Mouse (Mus musculus) midbrain, embryonic 10.5 days (tissue): Measurements from ENCODE around the gene Snx21. TPM values are rescaled to one million over a fixed set of nuclear protein-coding genes. Genes with fewer than 3 reads are reported as not detected.
A peak's percentile ranks its signal among the peaks of the same experiment; 100 is the strongest.

Experiments
- DNase-seq: peaks from one replicate; pipeline ENCODE4 v3.0.0-alpha.2; 2017; ENCODE audit warnings: low spot score
- H3K27ac ChIP-seq: fragments of 300-500 bp; sonication (generic); replicated peaks from 2 replicates; pipeline ENCODE4 v1.5.1; 2016; ENCODE audit warnings: mild to moderate bottlenecking
- H3K27me3 ChIP-seq: fragments of 300-500 bp; sonication (generic); 2 replicates; pipeline ENCODE4 v1.6.1; 2016; ENCODE audit warnings: low read depth, mild to moderate bottlenecking; ENCODE audit not compliant: poor library complexity, severe bottlenecking
- H3K36me3 ChIP-seq: fragments of 300-500 bp; sonication (generic); 2 replicates; pipeline ENCODE4 v1.6.1; 2016; ENCODE audit warnings: mild to moderate bottlenecking, moderate library complexity
- H3K4me1 ChIP-seq: fragments of 300-500 bp; sonication (generic); 2 replicates; pipeline ENCODE4 v1.6.1; 2016
- H3K4me3 ChIP-seq: fragments of 300-500 bp; sonication (generic); 2 replicates; pipeline ENCODE4 v1.5.1; 2016; ENCODE audit warnings: mild to moderate bottlenecking, moderate library complexity
- H3K9me3 ChIP-seq: fragments of 300-500 bp; sonication (generic); replicated peaks from 2 replicates; pipeline ENCODE4 v1.6.1; 2016; ENCODE audit warnings: mild to moderate bottlenecking
- WGBS: fragments of 180-500 bp; shearing (Covaris S2); methylation state at CpG from one replicate; pipeline ENCODE4 v1.1.7; 2016; 5-methylcytosine and 5-hydroxymethylcytosine counted together
- polyA plus RNA-seq: library from polyadenylated mRNA; unstranded; fragments of >200 nt; fragmentation: Nextera tagmentation; extraction: Ambion mirVana; gene quantifications from 2 replicates; pipeline ENCODE4 v1.2.1, GENCODE M21; 2016

Snx21 gene
- polyA plus RNA-seq, 1 experiment from 2014 or later: 12.3 TPM

DNA sequence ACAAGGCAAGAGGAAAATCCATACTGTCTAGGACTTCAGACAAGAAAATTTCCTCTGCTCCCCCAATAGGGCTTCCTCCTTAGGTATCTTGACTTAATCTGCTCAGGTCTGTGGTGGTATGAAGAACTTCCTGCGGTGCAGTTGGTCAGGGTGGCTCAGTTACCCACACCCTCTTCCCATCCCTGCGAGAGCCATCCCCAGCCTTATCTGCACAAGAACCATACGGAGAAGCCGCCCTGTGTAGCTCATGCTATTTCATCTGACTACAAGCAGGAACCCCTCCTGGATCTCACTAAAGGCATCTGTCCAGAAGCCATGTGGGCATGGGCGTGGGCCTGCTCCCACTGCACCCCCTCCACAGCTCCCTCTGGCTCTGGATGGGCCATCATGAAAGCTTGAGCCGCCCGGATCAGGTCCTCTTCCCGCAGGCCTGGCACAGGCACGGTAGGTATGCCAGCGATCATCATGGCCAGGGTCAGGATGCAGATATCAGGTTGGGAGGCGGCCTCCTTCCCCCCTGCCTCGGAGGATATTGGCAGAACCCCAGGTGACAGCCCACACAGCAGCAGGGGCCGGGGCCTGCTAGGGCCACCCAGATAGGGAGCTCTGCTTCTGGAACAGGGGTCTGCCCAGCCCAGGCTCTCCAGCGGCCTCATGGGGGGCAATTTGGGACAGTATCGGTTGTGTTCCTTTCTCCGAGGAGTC, 41.7 kb downstream of the Snx21 start:
- Histone ChIP-seq H3K4me3 (no peak overlapping the region), H3K27me3 (no peaks in the 10 kb centered on the region), H3K9me3 (no peaks in the 10 kb centered on the region), H3K36me3 (peaks cover 48% of the 10 kb centered on the region), H3K27ac (no peak overlapping the region), H3K4me1 (peaks cover 16% of the 10 kb centered on the region)
- DNase-seq: no peak
- 91% methylated on average over 16 of the region's 16 CpGs for WGBS

DNA sequence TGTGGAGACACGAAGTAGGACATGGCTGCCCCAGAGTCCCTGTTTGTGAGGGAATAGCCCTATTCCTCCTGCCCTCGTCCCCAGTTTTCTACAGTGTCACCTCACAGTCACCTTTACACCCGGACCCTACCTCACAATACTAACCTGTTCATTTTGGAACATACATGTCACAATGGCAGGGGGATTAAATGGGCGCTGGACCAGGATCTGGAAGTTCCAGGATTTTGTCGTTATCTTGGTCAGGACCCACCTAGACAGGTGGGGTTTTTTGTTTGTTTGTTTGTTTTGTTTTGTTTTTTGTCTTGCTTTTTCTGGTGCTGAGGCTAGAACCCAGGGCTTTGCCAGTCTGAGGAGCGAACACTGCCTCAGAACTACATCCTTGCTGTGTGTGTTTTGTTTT, 42.8 kb downstream of the Snx21 start, which contains the start of gene Spata25:
Gene Spata25, minus strand, starts transcription at position 101 of the 400 bp plus-strand sequence.
- H3K4me3 ChIP-seq: no peak within 1 kb of the TSS
- 93% methylated on average over 6 of the region's 6 CpGs for WGBS
- no peak for DNase-seq
- peaks cover 48% of the 10 kb centered on the region for H3K36me3 ChIP-seq
- no peaks in the 10 kb centered on the region for H3K9me3 ChIP-seq
- no peaks in the 10 kb centered on the region for H3K27me3 ChIP-seq
- H3K4me1 ChIP-seq: peaks cover 20% of the 10 kb centered on the region
- H3K27ac ChIP-seq: no peak within 1 kb of the TSS

DNA sequence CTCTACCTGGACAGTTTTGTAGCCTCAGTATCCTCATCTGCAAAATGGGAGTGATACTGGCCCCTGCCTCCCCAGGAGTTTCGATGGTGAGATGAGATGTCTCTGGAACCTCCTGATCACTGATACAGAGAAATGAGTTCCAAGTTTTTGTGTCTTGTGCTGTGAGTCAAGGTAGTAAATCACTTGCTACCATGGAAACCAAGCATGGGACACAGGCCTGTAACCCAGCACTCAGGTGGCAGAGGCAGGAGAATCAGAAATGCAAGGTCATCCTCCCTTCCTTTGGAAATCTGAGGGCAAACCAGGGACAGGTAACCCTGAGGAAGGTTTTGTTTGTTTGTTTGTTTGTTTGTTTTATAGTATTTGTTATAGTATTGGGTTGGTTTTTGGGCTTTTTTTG, 43.5 kb downstream of the Snx21 start:
- Histone ChIP-seq H3K36me3 (peaks cover 48% of the 10 kb centered on the region), H3K9me3 (no peaks in the 10 kb centered on the region), H3K27ac (no peak overlapping the region), H3K27me3 (no peaks in the 10 kb centered on the region), H3K4me3 (no peak overlapping the region), H3K4me1 (peaks cover 16% of the 10 kb centered on the region)
- WGBS: 98% methylated on average over 1 of the region's 1 CpGs
- DNase-seq: no peak

DNA sequence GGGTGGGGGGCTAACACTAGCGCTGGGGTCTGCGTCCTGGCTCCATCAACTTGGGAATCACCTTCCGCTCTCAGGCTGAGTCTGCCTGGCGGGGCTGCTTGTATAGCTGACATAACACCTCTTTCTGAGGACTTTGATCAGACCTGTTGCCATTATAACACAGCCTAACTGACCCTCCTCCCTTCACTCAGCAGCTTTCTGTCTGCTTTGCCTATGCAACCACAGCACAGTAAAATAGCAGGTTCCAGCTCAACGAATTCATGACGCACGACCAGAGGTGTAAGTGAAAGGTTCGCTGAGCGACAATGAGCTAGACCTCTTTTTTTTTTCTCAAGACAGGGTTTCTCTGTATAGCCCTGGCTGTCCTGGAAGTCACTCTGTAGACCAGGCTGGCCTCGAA, 45.4 kb downstream of the Snx21 start:
- peaks cover 28% of the 10 kb centered on the region for H3K4me1 ChIP-seq
- 90% methylated on average over 10 of the region's 10 CpGs for WGBS
- H3K4me3 ChIP-seq: no peak overlapping the region
- no peak for DNase-seq
- H3K27ac ChIP-seq: no peak overlapping the region
- H3K9me3 ChIP-seq: no peaks in the 10 kb centered on the region
- no peaks in the 10 kb centered on the region for H3K27me3 ChIP-seq
- peaks cover 39% of the 10 kb centered on the region for H3K36me3 ChIP-seq

DNA sequence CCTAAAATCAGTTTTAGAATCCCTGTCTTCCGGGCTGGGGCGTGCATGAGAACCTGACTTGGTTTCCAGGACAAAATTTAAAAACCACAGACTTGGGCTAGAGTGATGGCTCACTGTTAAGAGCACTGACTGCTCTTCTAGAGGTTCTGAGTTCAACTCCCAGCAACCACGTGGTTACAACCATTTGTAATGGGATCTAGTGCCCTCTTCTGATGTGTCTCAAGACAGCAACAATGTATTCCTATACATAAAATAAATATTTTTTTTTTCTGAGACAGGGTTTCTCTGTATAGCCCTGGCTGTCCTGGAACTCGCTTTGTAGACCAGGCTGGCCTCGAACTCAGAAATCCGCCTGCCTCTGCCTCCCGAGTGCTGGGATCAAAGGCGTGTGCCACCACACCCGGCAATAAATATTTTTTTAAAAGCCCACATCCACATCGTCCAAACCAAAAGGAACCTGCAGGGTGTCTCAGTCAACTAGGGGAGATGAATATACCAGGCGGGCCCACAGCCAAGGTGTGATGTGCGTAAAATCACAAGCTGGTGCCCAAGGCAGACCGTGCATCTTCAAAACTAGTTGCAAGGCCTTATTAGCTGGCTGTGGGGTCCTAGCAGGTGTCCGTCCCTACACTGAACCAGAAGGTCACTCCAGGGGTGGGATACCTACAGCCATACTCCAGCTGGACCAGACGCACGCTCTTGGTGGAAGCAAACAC, 46.6 kb downstream of the Snx21 start:
- Histone ChIP-seq H3K9me3 (no peaks in the 10 kb centered on the region), H3K27ac (peak overlapping the region; percentile 90), H3K4me3 (peak overlapping the region; percentile 84), H3K4me1 (peaks cover 28% of the 10 kb centered on the region), H3K36me3 (peaks cover 38% of the 10 kb centered on the region), H3K27me3 (no peaks in the 10 kb centered on the region)
- WGBS: 67% methylated on average over 16 of the region's 16 CpGs
- no peak for DNase-seq

DNA sequence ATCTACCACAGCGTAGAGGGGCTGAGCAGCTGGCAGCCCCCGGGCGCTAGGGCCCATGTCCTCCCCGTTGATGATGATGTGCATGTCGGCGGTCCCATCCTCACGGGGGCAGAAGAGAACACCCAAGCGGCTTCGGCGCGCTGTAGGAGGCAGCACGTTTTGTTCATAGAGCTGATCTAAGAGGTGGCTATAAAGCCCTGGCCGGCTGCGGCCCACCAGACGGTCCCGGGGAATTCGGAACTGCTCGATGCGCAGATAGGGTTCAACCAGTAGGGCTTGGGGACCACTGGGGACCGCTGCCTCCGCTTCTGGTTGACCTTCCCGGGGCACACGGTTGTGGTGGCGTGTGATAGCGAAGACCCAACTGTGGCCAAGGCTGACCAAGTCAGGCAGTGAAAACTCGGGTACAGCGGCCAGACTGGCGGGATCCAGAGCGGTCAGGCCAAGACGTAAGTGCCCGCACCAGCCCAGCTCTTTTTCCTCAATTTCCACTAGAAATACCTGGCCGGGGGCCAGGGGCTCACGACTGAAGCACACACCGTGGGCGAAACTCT, 47.2 kb downstream of the Snx21 start, which contains the start of gene Ctsa:
Gene Ctsa, plus strand, starts transcription at position 126 of the 554 bp plus-strand sequence.
- peaks cover 38% of the 10 kb centered on the region for H3K36me3 ChIP-seq
- DNase-seq: peak; percentile 73
- WGBS: 2% methylated on average over 35 of the region's 35 CpGs
- no peaks in the 10 kb centered on the region for H3K9me3 ChIP-seq
- H3K27me3 ChIP-seq: no peaks in the 10 kb centered on the region
- H3K4me3 ChIP-seq: peak within 1 kb of the TSS; percentile 84
- H3K27ac ChIP-seq: peak within 1 kb of the TSS; percentile 90
- H3K4me1 ChIP-seq: peaks cover 28% of the 10 kb centered on the region

DNA sequence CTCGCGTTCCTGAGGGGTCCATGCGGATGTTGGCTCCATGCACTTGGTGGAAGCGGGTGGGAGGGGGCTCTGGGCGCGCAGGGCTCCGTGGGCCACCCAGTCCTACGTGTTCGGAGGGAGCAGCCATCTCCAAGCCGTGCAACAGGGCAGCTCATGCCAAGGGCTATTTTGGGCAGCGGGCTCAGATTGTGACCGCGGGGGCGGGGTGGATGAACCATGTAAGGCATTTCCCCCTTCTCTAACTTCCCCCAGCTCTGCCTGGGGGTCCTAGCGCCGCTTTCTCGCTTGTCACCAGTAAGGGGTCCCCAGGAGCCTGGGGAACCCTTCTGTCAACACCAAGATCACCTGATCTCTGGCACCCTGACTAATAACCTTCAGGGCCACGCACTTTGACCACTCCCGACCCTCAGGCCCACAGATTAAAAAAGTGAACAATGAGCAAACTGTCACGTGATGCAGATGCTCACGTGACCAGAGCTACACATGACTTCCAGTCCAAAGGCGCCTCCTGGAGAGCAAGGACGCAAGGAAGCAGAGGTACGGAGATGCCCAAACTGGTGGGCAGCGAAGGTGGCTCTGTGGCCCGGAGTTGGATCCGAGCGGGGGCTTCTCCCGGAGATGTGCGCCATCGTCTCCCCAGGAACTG, 47.8 kb downstream of the Snx21 start, which contains the start of gene Neurl2:
Gene Neurl2, minus strand, starts transcription at position 143 of the 646 bp plus-strand sequence.
- WGBS: under 1% methylated on average over 31 of the region's 31 CpGs
- H3K36me3 ChIP-seq: peaks cover 38% of the 10 kb centered on the region
- H3K27ac ChIP-seq: peak within 1 kb of the TSS; percentile 90
- H3K27me3 ChIP-seq: no peaks in the 10 kb centered on the region
- peak; percentile 94 for DNase-seq
- H3K4me3 ChIP-seq: peak within 1 kb of the TSS; percentile 84
- no peaks in the 10 kb centered on the region for H3K9me3 ChIP-seq
- H3K4me1 ChIP-seq: peaks cover 28% of the 10 kb centered on the region

DNA sequence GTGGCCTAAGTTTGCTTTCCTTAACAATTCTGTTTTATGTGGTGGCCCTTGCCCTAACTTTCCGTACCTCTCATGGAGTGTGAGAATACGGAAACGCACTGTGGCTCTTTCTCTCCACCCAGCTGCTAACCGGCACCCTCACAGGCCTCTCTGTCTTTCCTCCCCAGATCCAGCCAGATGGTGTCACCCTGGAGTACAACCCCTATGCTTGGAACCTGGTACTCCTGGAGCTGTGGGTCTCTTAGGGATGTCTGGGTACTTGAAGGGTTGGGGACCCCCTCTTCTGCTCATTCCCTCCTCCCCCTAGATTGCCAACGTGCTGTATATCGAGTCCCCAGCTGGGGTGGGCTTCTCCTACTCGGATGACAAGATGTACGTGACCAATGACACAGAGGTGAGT, 48.9 kb downstream of the Snx21 start:
- Histone ChIP-seq H3K36me3 (peaks cover 42% of the 10 kb centered on the region), H3K4me1 (peaks cover 28% of the 10 kb centered on the region), H3K9me3 (no peaks in the 10 kb centered on the region), H3K4me3 (peak overlapping the region; percentile 84), H3K27ac (no peak overlapping the region), H3K27me3 (no peaks in the 10 kb centered on the region)
- WGBS: 56% methylated on average over 8 of the region's 8 CpGs
- no peak for DNase-seq

DNA sequence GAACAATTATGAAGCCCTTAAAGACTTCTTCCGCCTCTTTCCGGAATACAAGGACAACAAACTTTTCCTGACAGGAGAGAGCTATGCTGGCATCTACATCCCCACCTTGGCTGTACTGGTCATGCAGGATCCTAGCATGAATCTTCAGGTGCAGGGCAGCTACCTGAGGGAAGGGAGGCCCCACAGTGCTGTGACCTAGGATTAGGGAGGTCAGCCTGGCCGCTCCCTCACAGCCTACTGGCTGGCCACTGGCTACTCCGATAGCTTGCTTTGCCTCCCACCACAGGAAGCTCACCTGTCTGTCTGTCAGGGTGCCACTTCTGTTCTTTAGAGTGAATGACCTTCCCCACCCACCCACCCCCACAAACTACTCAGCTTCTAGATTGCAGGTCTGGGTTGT, 49.5 kb downstream of the Snx21 start:
- Histone ChIP-seq H3K4me3 (peak overlapping the region; percentile 84; the same call in 1 of the 2 replicates), H3K36me3 (peaks cover 48% of the 10 kb centered on the region), H3K27me3 (no peaks in the 10 kb centered on the region), H3K4me1 (peaks cover 28% of the 10 kb centered on the region), H3K9me3 (no peaks in the 10 kb centered on the region), H3K27ac (no peak overlapping the region)
- 93% methylated on average over 4 of the region's 4 CpGs for WGBS
- DNase-seq: no peak

Other genes with a start within 250 kb of the Snx21 start
- gene Wfdc2, start 223.4 kb upstream of the Snx21 start, polyA plus RNA-seq: 23.1 and 28.3 TPM in 2 replicates
- gene Spint3, start 212.4 kb upstream of the Snx21 start, polyA plus RNA-seq: not detected in 2 replicates
- not detected in 2 replicates for gene Wfdc6a, start 200.4 kb upstream of the Snx21 start, polyA plus RNA-seq
- not detected in 2 replicates for gene Eppin, start 192.2 kb upstream of the Snx21 start, polyA plus RNA-seq
- gene Wfdc6b, start 172.3 kb upstream of the Snx21 start, polyA plus RNA-seq: not detected in 2 replicates
- not detected in 2 replicates for gene Wfdc8, start 172.2 kb upstream of the Snx21 start, polyA plus RNA-seq
- gene Wfdc16, start 147.0 kb upstream of the Snx21 start, polyA plus RNA-seq: not detected in 2 replicates
- not detected in 2 replicates for gene Wfdc10, start 129.8 kb upstream of the Snx21 start, polyA plus RNA-seq
- gene Wfdc9, start 129.2 kb upstream of the Snx21 start, polyA plus RNA-seq: not detected in 2 replicates
- not detected in 2 replicates for gene Wfdc11, start 111.7 kb upstream of the Snx21 start, polyA plus RNA-seq
- gene Wfdc13, start 100.7 kb upstream of the Snx21 start, polyA plus RNA-seq: not detected in 2 replicates
- not detected in 2 replicates for gene Spint4, start 87.3 kb upstream of the Snx21 start, polyA plus RNA-seq
- not detected in 2 replicates for gene Spint5, start 70.5 kb upstream of the Snx21 start, polyA plus RNA-seq
- gene Wfdc3, start 39.9 kb upstream of the Snx21 start, polyA plus RNA-seq: 0.94 and 1.2 TPM in 2 replicates
- gene Dnttip1, start 39.8 kb upstream of the Snx21 start, polyA plus RNA-seq: 80.1 and 80.2 TPM in 2 replicates
- 575 and 639 TPM in 2 replicates for gene Ube2c, start 15.9 kb upstream of the Snx21 start, polyA plus RNA-seq
- not detected in 2 replicates for gene Tnnc2, start 5.9 kb upstream of the Snx21 start, polyA plus RNA-seq
- 14.9 and 15.3 TPM in 2 replicates for gene Acot8, start 19.1 kb downstream of the Snx21 start, polyA plus RNA-seq
- 9.7 and 11.6 TPM in 2 replicates for gene Zswim3, start 19.3 kb downstream of the Snx21 start, polyA plus RNA-seq
- 24.7 and 25.3 TPM in 2 replicates for gene Zswim1, start 36.9 kb downstream of the Snx21 start, polyA plus RNA-seq
- gene Spata25, start 42.7 kb downstream of the Snx21 start, polyA plus RNA-seq: 0.17 TPM in 1 of 2 replicates, not detected in the other
- 85.7 and 98.2 TPM in 2 replicates for gene Ctsa, start 47.0 kb downstream of the Snx21 start, polyA plus RNA-seq
- 3.8 and 5.4 TPM in 2 replicates for gene Neurl2, start 47.6 kb downstream of the Snx21 start, polyA plus RNA-seq
- 67.9 and 86.2 TPM in 2 replicates for gene Pltp, start 71.9 kb downstream of the Snx21 start, polyA plus RNA-seq
- 73.8 and 93.8 TPM in 2 replicates for gene Pcif1, start 93.5 kb downstream of the Snx21 start, polyA plus RNA-seq
- gene Zfp335, start 125.9 kb downstream of the Snx21 start, polyA plus RNA-seq: 14.1 and 17.1 TPM in 2 replicates
- gene Mmp9, start 155.0 kb downstream of the Snx21 start, polyA plus RNA-seq: 0.39 and 0.97 TPM in 2 replicates
- 0.99 and 2.1 TPM in 2 replicates for gene Slc12a5, start 175.0 kb downstream of the Snx21 start, polyA plus RNA-seq
- gene Ncoa5, start 249.0 kb downstream of the Snx21 start, polyA plus RNA-seq: 95.1 and 109 TPM in 2 replicates